Mouse (Mus musculus) erythroblast, embryonic 14.5 days (primary cell): ENCODE measurements around the gene Tfb2m.

ENCODE experiments used
- GATA1 ChIP-seq: IDR thresholded peaks from 2 replicates; pipeline ENCODE4 v1.6.1; 2012; ENCODE audit warnings: low read length, inconsistent platforms, mixed read lengths
- TAL1 ChIP-seq: IDR thresholded peaks from 3 replicates; pipeline ENCODE4 v1.6.1; 2012; ENCODE audit warnings: low read length, inconsistent platforms, mixed read lengths

DNA sequence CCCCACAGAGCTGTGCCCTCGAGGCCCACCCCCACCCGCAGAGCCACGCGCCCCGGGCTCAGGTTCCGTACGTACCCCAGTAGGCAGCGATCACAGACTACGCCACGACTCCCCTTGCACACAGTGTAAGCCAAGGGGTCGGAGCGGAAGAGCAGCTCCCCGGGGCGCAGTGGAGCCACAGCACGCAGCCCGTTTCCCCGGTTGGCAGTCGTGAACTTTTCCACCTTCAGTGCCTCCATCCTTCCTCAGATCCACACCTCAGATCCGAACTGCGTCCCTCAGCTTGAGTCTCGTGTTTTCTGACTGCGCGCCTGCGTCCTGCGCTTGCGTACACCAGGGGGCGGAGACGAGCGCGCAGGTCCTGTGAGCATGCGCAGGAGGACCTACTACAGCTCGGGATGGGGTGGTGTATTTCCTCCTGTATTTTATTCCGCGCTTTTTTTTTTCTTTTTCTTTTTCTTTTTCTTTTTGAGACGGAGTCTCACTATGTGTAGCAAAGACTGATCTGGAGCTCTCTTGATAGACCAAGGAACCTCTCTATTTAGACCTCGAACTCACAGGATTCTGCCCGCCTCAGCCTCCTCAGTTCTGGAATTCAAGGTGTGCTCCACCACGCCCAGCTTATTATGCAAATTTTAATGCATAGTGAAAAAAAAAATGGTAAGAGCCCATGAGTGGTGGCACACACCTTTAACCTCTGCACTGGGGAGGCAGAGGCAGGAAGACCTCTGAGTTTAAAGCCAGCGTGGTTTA, 28.2 kb downstream of the Tfb2m start, which contains the start of gene Smyd3:
- TF ChIP-seq TAL1: no peak
- no peak for TF ChIP-seq GATA1
